Mouse (Mus musculus) embryonic fibroblast, embryonic 13.5 days (primary cell): ENCODE measurements around the gene Zmynd12.

Experiments used
- CTCF ChIP-seq: IDR thresholded peaks from 2 replicates; pipeline ENCODE4 v1.5.1; 2011; ENCODE audit warnings: mild to moderate bottlenecking, control low read depth, low read length, moderate library complexity, borderline replicate concordance; ENCODE audit not compliant: insufficient read depth
- POLR2A ChIP-seq: IDR thresholded peaks from 2 replicates; pipeline ENCODE4 v1.6.1; 2011; ENCODE audit warnings: low read depth, mild to moderate bottlenecking, control low read depth, low read length, moderate library complexity

DNA sequence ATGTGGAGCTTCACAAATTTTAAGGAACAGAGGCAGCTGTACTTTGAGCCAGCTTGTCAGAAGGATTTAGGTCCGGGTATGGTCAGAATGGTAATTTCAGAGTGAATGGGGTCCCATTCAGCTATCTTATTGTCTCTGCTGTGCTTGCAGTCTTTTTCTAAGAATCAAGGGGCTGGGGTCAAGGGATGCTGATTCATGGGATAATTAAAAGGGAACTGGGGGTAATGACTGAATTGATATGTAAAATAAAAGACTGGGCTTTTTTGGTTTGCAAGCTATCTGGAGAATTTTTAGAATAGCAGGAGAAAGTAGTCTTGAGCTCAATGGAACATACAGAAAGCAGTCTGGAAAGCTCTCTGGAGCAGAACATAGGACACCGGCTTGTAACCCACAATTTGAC lies 19.2 kb upstream of the Zmynd12 start:
- TF ChIP-seq POLR2A (no peak), CTCF (no peak)
